Mouse (Mus musculus) G1E (cell line): ENCODE measurements around the gene Tnf. TPM values are rescaled to one million over a fixed set of nuclear protein-coding genes. Genes with fewer than 3 reads are reported as not detected.

Experiments used
- ATAC-seq: 2 replicates; pipeline ENCODE4 v1.8.0; 2016; ENCODE audit warnings: mild to moderate bottlenecking; ENCODE audit not compliant: insufficient number of reproducible peaks, poor library complexity, low FRiP score, severe bottlenecking; ENCODE audit errors: extremely low read depth
- DNase-seq: peaks from one replicate; pipeline ENCODE4 v3.0.0; 2012; ENCODE audit warnings: low spot score
- H3K27me3 ChIP-seq: 2 replicates; pipeline ENCODE4 v1.6.1; 2012; ENCODE audit warnings: mild to moderate bottlenecking, low read length, inconsistent platforms; ENCODE audit not compliant: insufficient read depth
- H3K36me3 ChIP-seq: replicated peaks from 2 replicates; pipeline ENCODE3; 2012; ENCODE audit warnings: mild to moderate bottlenecking, inconsistent platforms
- H3K4me1 ChIP-seq: 2 replicates; pipeline ENCODE4 v1.6.1; 2012; ENCODE audit warnings: low read depth, low read length, inconsistent platforms, mixed read lengths; ENCODE audit not compliant: insufficient read depth
- H3K4me3 ChIP-seq: 2 replicates; pipeline ENCODE4 v1.5.1; 2012; ENCODE audit warnings: low read depth, mild to moderate bottlenecking, inconsistent platforms, low read length, moderate library complexity, mixed read lengths
- H3K9me3 ChIP-seq: replicated peaks from 2 replicates; pipeline ENCODE4 v1.6.1; 2012; ENCODE audit warnings: inconsistent platforms
- CTCF ChIP-seq: IDR thresholded peaks from 2 replicates; pipeline ENCODE4 v1.5.1; 2012; ENCODE audit warnings: low read depth, low read length, inconsistent platforms, mixed read lengths
- GATA1 ChIP-seq: IDR thresholded peaks from 2 replicates; pipeline ENCODE4 v1.6.1; 2012; ENCODE audit warnings: borderline replicate concordance, low read length, inconsistent platforms, mixed read lengths
- GATA2 ChIP-seq: IDR thresholded peaks from 2 replicates; pipeline ENCODE4 v1.6.1; 2012; ENCODE audit warnings: low read depth, low read length, inconsistent platforms, borderline replicate concordance
- POLR2AphosphoS5 ChIP-seq: IDR thresholded peaks from 2 replicates; pipeline ENCODE4 v1.6.1; 2012; ENCODE audit warnings: low read depth, low read length, inconsistent platforms; ENCODE audit not compliant: insufficient replicate concordance
- TAL1 ChIP-seq: conservative IDR thresholded peaks from 2 replicates; pipeline ENCODE4 v1.6.1; 2012; ENCODE audit warnings: low read depth, low read length, inconsistent platforms, mixed read lengths
- polyA plus RNA-seq: library from polyadenylated mRNA; stranded (reverse); fragments of >175 nt; gene quantifications from 2 replicates; pipeline ENCODE4 v1.2.3, GENCODE M21; 2012
- total RNA-seq, 2 experiments: library from RNA; stranded (forward) in 1 of 2; stranded (reverse) in 1 of 2; fragments of 200-1000 nt in 1 of 2; fragments of >200 nt in 1 of 2; fragmentation: Nextera tagmentation in 1 of 2; gene quantifications; 2 replicates each; pipeline ENCODE4 v1.2.3; 2014 to 2017

The Tnf gene
- total and polyA plus RNA-seq, 3 experiments, result 0.04 to 1.4 (median 0.68) TPM

DNA sequence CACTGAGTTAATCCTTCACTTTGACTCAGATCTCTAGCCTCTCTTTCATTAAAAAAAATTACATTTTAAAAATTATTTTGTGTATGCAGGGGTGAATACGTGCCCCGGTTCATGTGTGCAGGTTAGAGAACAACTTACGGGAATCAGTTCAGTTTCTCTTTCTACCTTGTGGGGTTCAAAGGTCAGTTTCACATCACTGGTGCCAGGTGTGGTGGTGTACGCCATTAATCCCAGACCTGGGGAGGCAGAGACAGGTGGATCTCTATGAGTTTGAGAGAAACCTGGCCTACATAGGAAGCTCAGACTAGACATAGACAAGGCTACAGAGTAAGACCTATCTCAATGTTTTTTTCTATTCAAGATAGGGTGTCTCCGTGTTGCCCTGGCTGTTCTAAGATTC, 11.3 kb upstream of the Tnf start:
- TF ChIP-seq TAL1 (no peak), POLR2AphosphoS5 (no peak)
- Histone ChIP-seq H3K36me3 (peaks cover 3% of the 10 kb centered on the region), H3K27me3 (peaks cover 51% of the 10 kb centered on the region), H3K4me1 (peaks cover 8% of the 10 kb centered on the region), H3K4me3 (no peak overlapping the region), H3K9me3 (no peaks in the 10 kb centered on the region)
- DNase-seq (no peak), ATAC-seq (no peak)

- Histone ChIP-seq H3K36me3 (no peaks in the 10 kb centered on the region), H3K27me3 (peaks cover 64% of the 10 kb centered on the region), H3K4me1 (peaks cover 10% of the 10 kb centered on the region), H3K9me3 (no peaks in the 10 kb centered on the region), H3K4me3 (no peak overlapping the region)
- ATAC-seq, result no peak
- no peak for TF ChIP-seq GATA2
- no peak for TF ChIP-seq POLR2AphosphoS5
- no peak for TF ChIP-seq GATA1
- no peak for TF ChIP-seq CTCF
- TF ChIP-seq TAL1, result no peak
- DNase-seq, result no peak
These were observed 8.8 kb upstream of the Tnf start for GRCm38 (mm10) chr17:35210593-35210992.

- TF ChIP-seq POLR2AphosphoS5 (no peak), GATA1 (no peak), TAL1 (no peak), CTCF (no peak), GATA2 (no peak)
- Histone ChIP-seq H3K27me3 (peaks cover 66% of the 10 kb centered on the region), H3K36me3 (no peaks in the 10 kb centered on the region), H3K4me3 (no peak overlapping the region), H3K9me3 (no peaks in the 10 kb centered on the region), H3K4me1 (peaks cover 10% of the 10 kb centered on the region)
- ATAC-seq, result no peak
- no peak for DNase-seq
These were observed 8.2 kb upstream of the Tnf start for GRCm38 (mm10) chr17:35209785-35210535.

DNA sequence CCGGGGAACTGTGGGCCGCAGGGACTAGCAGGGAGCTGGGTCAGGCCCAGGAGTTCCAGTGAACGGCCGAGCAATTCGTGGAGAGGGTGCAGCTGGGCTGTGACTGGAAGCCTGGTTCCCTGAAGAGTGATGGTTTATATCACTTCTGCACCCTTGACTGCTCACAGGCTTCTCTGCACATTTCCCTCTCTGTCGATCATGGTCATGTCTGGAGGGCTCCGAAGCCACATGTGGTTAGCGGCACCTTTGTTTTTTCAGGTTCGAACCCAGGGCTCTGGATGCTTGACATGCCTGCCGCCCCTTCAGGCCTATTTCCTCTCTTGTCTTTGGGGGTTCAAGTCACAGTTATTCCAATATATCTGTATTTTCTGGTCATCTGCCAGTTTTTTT, 3.6 kb upstream of the Tnf start:
- ATAC-seq, result no peak
- H3K27me3 ChIP-seq, result peaks cover 81% of the 10 kb centered on the region

DNA sequence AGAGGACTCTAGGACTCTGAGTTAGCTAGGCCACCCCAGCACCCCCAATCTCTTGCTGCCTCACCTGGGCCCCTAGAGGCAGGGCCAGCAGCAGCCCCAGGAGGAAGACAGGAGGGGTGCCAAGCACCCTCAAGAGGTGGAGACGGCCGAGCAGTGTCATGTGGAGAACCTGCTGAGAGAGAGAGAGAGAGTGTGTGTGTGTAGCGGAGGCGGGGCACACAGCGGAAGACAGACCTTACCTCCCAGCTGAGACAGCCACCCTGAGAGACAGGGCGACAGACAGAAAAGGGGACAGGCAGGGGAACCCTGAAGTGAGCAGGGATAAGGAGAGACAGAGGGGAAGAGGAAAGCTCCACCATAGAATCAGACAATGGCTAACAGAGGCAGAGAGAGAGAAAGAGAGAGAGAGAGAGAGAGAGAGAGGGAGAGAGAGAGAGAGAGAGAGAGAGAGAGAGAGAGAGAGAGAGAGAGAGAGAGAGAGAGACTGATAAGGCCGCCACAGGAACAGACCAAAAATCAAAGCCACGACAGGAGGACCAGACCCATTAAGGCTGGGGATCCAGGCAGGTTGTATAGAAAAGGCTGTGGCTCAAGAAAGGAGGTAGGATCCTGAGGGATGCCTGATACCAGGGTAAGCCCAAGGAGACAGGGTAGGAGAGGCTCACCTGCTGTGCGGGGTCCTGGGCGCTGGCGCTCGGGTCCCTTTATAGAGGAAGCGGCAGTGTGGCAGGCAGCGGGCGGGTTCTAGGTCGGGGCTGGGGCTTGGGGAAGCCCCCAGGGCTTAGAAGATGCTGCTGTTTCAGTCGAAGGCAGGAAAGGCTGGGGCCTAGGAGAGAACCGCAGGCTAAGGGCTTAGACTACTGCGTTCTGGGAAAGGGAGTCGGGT, 2.9 kb upstream of the Tnf start, which contains the start of gene Lta:
TSS of gene Lta (minus strand) at position 858 of the 886 bp plus-strand sequence.
- ATAC-seq (no peak), DNase-seq (no peak)
- Histone ChIP-seq H3K4me3 (no peak within 1 kb of the TSS), H3K27me3 (peaks cover 81% of the 10 kb centered on the region), H3K36me3 (no peaks in the 10 kb centered on the region), H3K9me3 (no peaks in the 10 kb centered on the region), H3K4me1 (peaks cover 36% of the 10 kb centered on the region)
- TF ChIP-seq GATA1, result no peak
- TF ChIP-seq POLR2AphosphoS5, result no peak
- TF ChIP-seq GATA2, result no peak
- no peak for TF ChIP-seq TAL1
- TF ChIP-seq CTCF, result no peak

More for the DNA sequence above, 3.6 kb upstream of the Tnf start:
- Histone ChIP-seq H3K9me3 (no peaks in the 10 kb centered on the region), H3K4me3 (no peak overlapping the region), H3K4me1 (peaks cover 33% of the 10 kb centered on the region), H3K36me3 (no peaks in the 10 kb centered on the region)
- DNase-seq, result no peak
- TF ChIP-seq POLR2AphosphoS5 (no peak), GATA1 (no peak), TAL1 (no peak), GATA2 (no peak), CTCF (no peak)

DNA sequence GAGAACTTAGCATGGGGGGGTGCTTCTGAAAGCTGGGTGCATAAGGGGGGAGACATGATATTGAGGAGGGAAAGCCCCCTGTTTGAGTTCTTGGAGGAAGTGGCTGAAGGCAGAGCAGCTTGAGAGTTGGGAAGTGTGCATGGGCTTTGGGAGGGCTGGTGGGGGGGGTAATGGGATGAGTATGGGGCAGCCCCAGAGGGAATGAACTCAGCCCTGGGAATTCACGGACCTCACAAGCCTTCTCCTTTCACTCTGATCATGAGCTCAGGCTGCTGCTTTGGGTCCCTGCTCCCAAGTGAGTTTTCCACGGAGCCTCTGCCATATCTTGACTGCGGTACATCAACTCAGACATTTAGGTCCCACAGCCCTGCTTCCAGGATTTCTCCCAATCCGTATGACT, 635 bp upstream of the Tnf start:
- TF ChIP-seq POLR2AphosphoS5 (no peak), CTCF (no peak)
- ATAC-seq (no peak), DNase-seq (no peak)
- H3K4me1 ChIP-seq, result peaks cover 34% of the 10 kb centered on the region
- no peaks in the 10 kb centered on the region for H3K36me3 ChIP-seq
- no peaks in the 10 kb centered on the region for H3K9me3 ChIP-seq
- no peak overlapping the region for H3K4me3 ChIP-seq
- peaks cover 73% of the 10 kb centered on the region for H3K27me3 ChIP-seq
